Comparison of ENCODE assay signal across 14 mouse cellular contexts in the genomic region with DNA sequence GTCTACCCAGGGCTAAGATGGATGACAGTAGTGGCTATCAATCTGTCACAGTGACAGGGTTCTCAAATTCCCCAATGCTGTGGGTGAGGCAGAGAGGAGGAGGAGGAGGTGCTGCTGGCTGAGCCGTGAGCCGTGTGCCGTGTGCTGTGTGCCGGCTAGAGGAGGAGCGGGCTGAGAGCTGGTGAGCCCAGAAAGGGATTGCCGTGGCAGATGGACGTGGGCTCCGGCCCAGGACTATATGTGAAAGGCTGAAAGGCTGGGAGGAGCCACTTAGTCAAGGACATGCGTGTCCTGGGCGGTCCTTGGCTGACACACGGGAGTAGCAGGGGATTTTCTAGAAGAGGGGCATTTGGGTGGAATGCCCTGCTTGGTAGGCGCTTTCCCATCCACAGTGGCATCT. TPM values are rescaled to one million over a fixed set of nuclear protein-coding genes. Genes with fewer than 3 reads are reported as not detected.
"Had no signal": no experiment of that assay in that cellular context is flagged by ENCODE, and none has a peak within 500 bp of the region (broad histone marks: within the 10 kb centered on the region; RNA-seq: fewer than 3 reads in every experiment).

No protein-coding gene starts in this region.

- ATAC-seq: intestine, embryonic 16.5 days; midbrain, embryonic 15.5 days had no signal

- H3K4me1 ChIP-seq: liver, embryonic 13.5 days; midbrain, embryonic 15.5 days; neural tube, embryonic 12.5 days; neural tube, embryonic 15.5 days had no signal

- H3K27me3 ChIP-seq: liver, embryonic 13.5 days; midbrain, embryonic 12.5 days; midbrain, embryonic 15.5 days; neural tube, embryonic 12.5 days; neural tube, embryonic 15.5 days had no signal

- H3K27ac ChIP-seq: liver, embryonic 13.5 days; macrophage; midbrain, embryonic 12.5 days; midbrain, embryonic 15.5 days; neural tube, embryonic 12.5 days; neural tube, embryonic 15.5 days had no signal

- H3K4me3 ChIP-seq: liver, embryonic 13.5 days; midbrain, embryonic 12.5 days; midbrain, embryonic 15.5 days; neural tube, embryonic 12.5 days; neural tube, embryonic 15.5 days had no signal

- DNase-seq: kidney, adult 18-20 months; kidney, adult 9 months; kidney, postnatal 14 days; liver, embryonic 13.5 days; lung, adult 2 months; thymus, adult 18-20 months; thymus, postnatal 36 days had no signal

RNA-seq across cellular contexts. Expression of a gene that starts 31.3 kb away (rescaled TPM):
- polyA plus RNA-seq: limb, embryonic 11.5 days; macrophage had no signal
